Mouse (Mus musculus) MEL (cell line): ENCODE measurements at regions not wholly inside any gene's neighbourhood (a gene's known extent, or its start where the extent isn't known, plus 50 kb on each side); places are given as distances from the start of the nearest gene placed in this dataset.

Source experiments
- DNase-seq: peaks from one replicate; pipeline ENCODE4 v3.0.0; 2011; ENCODE audit warnings: low read depth, low spot score
- H3K27ac ChIP-seq: 2 replicates; pipeline ENCODE4 v1.5.1; 2012; ENCODE audit warnings: low read depth, mild to moderate bottlenecking, control low read depth, low read length, moderate library complexity; ENCODE audit not compliant: control insufficient read depth
- H3K27me3 ChIP-seq, 2 experiments: fragments of 150-350 bp in 1 of 2; sonication (generic) in 1 of 2; 2 replicates each; pipeline ENCODE4 v1.6.1; 2012; ENCODE audit warnings: low read length in 2 of 2, mild to moderate bottlenecking in 2 of 2, improper control_type of control experiment in 1 of 2, moderate library complexity in 1 of 2; ENCODE audit not compliant: insufficient read depth in 2 of 2, control insufficient read depth in 1 of 2
- H3K36me3 ChIP-seq, 2 experiments: 2 replicates each; pipeline ENCODE4 v1.6.1; 2012 to 2014; ENCODE audit warnings: low read length in 2 of 2, improper control_type of control experiment in 1 of 2, inconsistent platforms in 1 of 2, mild to moderate bottlenecking in 1 of 2; ENCODE audit not compliant: insufficient read depth in 2 of 2, control insufficient read depth in 1 of 2
- H3K4me1 ChIP-seq, 2 experiments: fragments of 150-350 bp in 1 of 2; sonication (generic) in 1 of 2; 2 replicates each; pipeline ENCODE4 v1.6.1; 2012; ENCODE audit warnings: low read length in 2 of 2, improper control_type of control experiment in 1 of 2, mild to moderate bottlenecking in 1 of 2; ENCODE audit not compliant: insufficient read depth in 2 of 2, control insufficient read depth in 1 of 2
- H3K4me3 ChIP-seq, 2 experiments: fragments of 150-350 bp in 1 of 2; sonication (generic) in 1 of 2; 2 replicates each; pipeline ENCODE4 v1.5.1; 2012; ENCODE audit warnings: low read depth in 2 of 2, low read length in 2 of 2, mild to moderate bottlenecking in 2 of 2, moderate library complexity in 2 of 2, control low read depth in 1 of 2, improper control_type of control experiment in 1 of 2; ENCODE audit not compliant: control insufficient read depth in 1 of 2, insufficient read depth in 1 of 2
- H3K79me2 ChIP-seq: 2 replicates; pipeline ENCODE4 v1.6.1; 2012; ENCODE audit warnings: mild to moderate bottlenecking, low read length, moderate library complexity; ENCODE audit not compliant: control insufficient read depth, poor library complexity, insufficient read depth
- H3K9ac ChIP-seq: 2 replicates; pipeline ENCODE4 v1.6.1; 2012; ENCODE audit warnings: low read depth, mild to moderate bottlenecking, control low read depth, low read length, moderate library complexity; ENCODE audit not compliant: control insufficient read depth, poor library complexity, severe bottlenecking
- H3K9me3 ChIP-seq: fragments of 150-350 bp; sonication (generic); replicated peaks from 2 replicates; pipeline ENCODE4 v1.6.1; 2012; ENCODE audit warnings: mild to moderate bottlenecking, low read length, improper control_type of control experiment, moderate library complexity; ENCODE audit not compliant: insufficient read depth
- CHD2 ChIP-seq: IDR thresholded peaks from 2 replicates; pipeline ENCODE4 v1.6.1; 2011; ENCODE audit warnings: low read length, improper control_type of control experiment
- CTCF ChIP-seq, 3 experiments: IDR thresholded peaks in 2 of 3; conservative IDR thresholded peaks in 1 of 3; 2 replicates each; pipeline ENCODE4 v1.5.1; 2011 to 2012; ENCODE audit warnings: low read length in 3 of 3, low read depth in 2 of 3, mild to moderate bottlenecking in 2 of 3, improper control_type of control experiment in 1 of 3, inconsistent platforms in 1 of 3, mixed read lengths in 1 of 3, moderate library complexity in 1 of 3; ENCODE audit not compliant: control insufficient read depth in 1 of 3, insufficient read depth in 1 of 3, poor library complexity in 1 of 3, severe bottlenecking in 1 of 3
- HCFC1 ChIP-seq: IDR thresholded peaks from 2 replicates; pipeline ENCODE4 v1.6.1; 2012; ENCODE audit warnings: low read depth, mild to moderate bottlenecking, inconsistent platforms, low read length, improper control_type of control experiment, moderate library complexity
- JUND ChIP-seq: IDR thresholded peaks from 2 replicates; pipeline ENCODE4 v1.6.1; 2011; ENCODE audit warnings: low read depth, mild to moderate bottlenecking, improper control_type of control experiment, low read length
- MAFK ChIP-seq: IDR thresholded peaks from 2 replicates; pipeline ENCODE4 v1.6.1; 2011; ENCODE audit warnings: low read depth, mild to moderate bottlenecking, low read length, improper control_type of control experiment, borderline replicate concordance
- MAZ ChIP-seq: IDR thresholded peaks from 2 replicates; pipeline ENCODE4 v1.6.1; 2012; ENCODE audit warnings: low read depth, mild to moderate bottlenecking, inconsistent platforms, low read length, improper control_type of control experiment
- MXI1 ChIP-seq: IDR thresholded peaks from 2 replicates; pipeline ENCODE4 v1.6.1; 2011; ENCODE audit warnings: mild to moderate bottlenecking, low read depth, low read length, improper control_type of control experiment
- NELFE ChIP-seq: IDR thresholded peaks from 2 replicates; pipeline ENCODE4 v1.6.1; 2011; ENCODE audit warnings: low read depth, low read length, improper control_type of control experiment
- POLR2AphosphoS2 ChIP-seq: IDR thresholded peaks from 2 replicates; pipeline ENCODE4 v1.6.1; 2011; ENCODE audit warnings: low read length, improper control_type of control experiment
- POLR2AphosphoS5 ChIP-seq: IDR thresholded peaks from 2 replicates; pipeline ENCODE4 v1.6.1; 2012; ENCODE audit warnings: low read depth, borderline replicate concordance, mild to moderate bottlenecking, inconsistent platforms, low read length, moderate library complexity, mixed read lengths
- RAD21 ChIP-seq: IDR thresholded peaks from 2 replicates; pipeline ENCODE4 v1.6.1; 2011; ENCODE audit warnings: mild to moderate bottlenecking, low read depth, low read length, improper control_type of control experiment
- RCOR1 ChIP-seq: IDR thresholded peaks from 2 replicates; pipeline ENCODE4 v1.6.1; 2012; ENCODE audit warnings: low read depth, mild to moderate bottlenecking, inconsistent platforms, low read length, improper control_type of control experiment
- SMC3 ChIP-seq: IDR thresholded peaks from 2 replicates; pipeline ENCODE4 v1.6.1; 2011; ENCODE audit warnings: low read depth, low read length, improper control_type of control experiment
- TBP ChIP-seq: IDR thresholded peaks from 2 replicates; pipeline ENCODE4 v1.8.0; 2011; ENCODE audit warnings: low read depth, low read length, improper control_type of control experiment
- UBTF ChIP-seq: IDR thresholded peaks from 2 replicates; pipeline ENCODE4 v1.6.1; 2012; ENCODE audit warnings: low read depth, mild to moderate bottlenecking, inconsistent platforms, low read length, improper control_type of control experiment, moderate library complexity, borderline replicate concordance; ENCODE audit not compliant: insufficient read depth
- USF2 ChIP-seq, 2 experiments: IDR thresholded peaks; 2 replicates each; pipeline ENCODE4 v1.6.1; 2011 to 2012; ENCODE audit warnings: improper control_type of control experiment in 2 of 2, low read length in 2 of 2, borderline replicate concordance in 1 of 2, inconsistent platforms in 1 of 2, low read depth in 1 of 2, mild to moderate bottlenecking in 1 of 2; ENCODE audit not compliant: insufficient read depth in 1 of 2
- ZC3H11A ChIP-seq: IDR thresholded peaks from 2 replicates; pipeline ENCODE4 v1.6.1; 2012; ENCODE audit warnings: low read depth, mild to moderate bottlenecking, inconsistent platforms, low read length, improper control_type of control experiment
- ZMIZ1 ChIP-seq: IDR thresholded peaks from 2 replicates; pipeline ENCODE4 v1.6.1; 2012; ENCODE audit warnings: low read depth, mild to moderate bottlenecking, inconsistent platforms, low read length, improper control_type of control experiment, moderate library complexity
- ZNF384 ChIP-seq: IDR thresholded peaks from 2 replicates; pipeline ENCODE4 v1.6.1; 2012; ENCODE audit warnings: low read depth, mild to moderate bottlenecking, inconsistent platforms, low read length, improper control_type of control experiment

DNA sequence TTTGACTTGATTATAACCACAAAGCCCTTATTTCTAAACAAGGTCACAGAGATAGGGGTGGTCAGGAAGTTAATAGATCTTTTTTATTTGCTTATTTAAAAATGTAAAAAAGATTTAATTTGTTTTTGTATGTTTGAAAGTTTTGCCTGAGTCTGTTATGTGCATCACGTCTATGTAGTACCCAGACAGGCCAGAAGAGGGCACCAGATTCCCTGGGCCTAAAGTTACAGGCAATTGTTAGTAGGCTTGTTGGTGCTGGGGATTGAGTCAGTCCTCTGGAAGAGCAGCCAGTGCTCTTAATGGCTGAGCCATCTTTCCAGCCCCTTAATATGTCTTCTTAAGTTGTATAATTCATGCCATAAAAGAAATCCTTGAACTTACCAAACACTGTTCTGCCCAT lies 211.5 kb upstream of the 1700012A03Rik start:
- Histone ChIP-seq H3K27me3 (no peaks in the 10 kb centered on the region), H3K4me1 (no peaks in the 10 kb centered on the region; a peak in 1 of 4 replicates), H3K4me3 (no peak overlapping the region), H3K9me3 (no peaks in the 10 kb centered on the region), H3K36me3 (no peaks in the 10 kb centered on the region; a peak in 1 of 4 replicates), H3K9ac (no peak overlapping the region), H3K27ac (no peak overlapping the region), H3K79me2 (no peaks in the 10 kb centered on the region)
- TF ChIP-seq SMC3, result peak; percentile 44
- TF ChIP-seq MAZ, result no peak
- TF ChIP-seq NELFE, result no peak
- no peak for TF ChIP-seq CHD2
- peak; percentile 57 to 77 (median 66) for TF ChIP-seq CTCF (IDR thresholded peaks at IDR 0.05 in 2 of 3, conservative IDR thresholded peaks at IDR 0.05 in 1 of 3; ENCODE audit: control insufficient read depth in 1 of 3, insufficient read depth in 1 of 3, low read depth in 2 of 3, low read length in 3 of 3, poor library complexity in 1 of 3, severe bottlenecking in 1 of 3)
- TF ChIP-seq RAD21, result peak; percentile 44
- peak; percentile 52 for DNase-seq

DNA sequence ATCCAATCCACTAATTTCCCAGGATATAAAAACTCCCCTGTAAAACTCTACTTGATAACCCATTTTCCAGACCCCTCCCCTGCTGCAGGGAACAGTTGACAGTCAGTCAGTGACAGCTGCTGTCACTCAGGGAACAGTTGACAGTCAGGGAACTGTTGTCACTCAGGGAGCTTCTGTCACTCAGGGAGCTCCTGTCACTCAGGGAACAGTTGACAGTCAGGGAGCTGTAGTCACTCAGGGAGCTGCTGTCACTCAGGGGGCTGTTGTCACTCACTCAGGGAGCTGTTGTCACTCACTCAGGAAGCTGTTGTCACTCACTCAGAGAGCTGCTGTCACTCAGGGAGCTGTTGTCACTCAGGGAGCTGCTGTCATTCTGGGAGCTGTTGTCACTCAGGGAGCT lies 214.3 kb upstream of the 1700012A03Rik start:
- TF ChIP-seq ZNF384, result no peak
- no peak for TF ChIP-seq POLR2AphosphoS5
- TF ChIP-seq MAFK, result no peak
- no peak for TF ChIP-seq UBTF
- no peak for TF ChIP-seq JUND
- TF ChIP-seq RAD21, result no peak
- no peak for TF ChIP-seq ZC3H11A
- no peak for TF ChIP-seq TBP
- TF ChIP-seq POLR2AphosphoS2, result no peak
- TF ChIP-seq ZMIZ1, result no peak
- no peak for TF ChIP-seq USF2 (IDR thresholded peaks at IDR 0.05; ENCODE audit: borderline replicate concordance in 1 of 2, insufficient read depth in 1 of 2, low read depth in 1 of 2, low read length in 2 of 2)
- no peak for TF ChIP-seq MXI1
- no peak for TF ChIP-seq HCFC1
- no peak for TF ChIP-seq CHD2
- TF ChIP-seq RCOR1, result no peak
- Histone ChIP-seq H3K9ac (no peak overlapping the region), H3K9me3 (no peaks in the 10 kb centered on the region), H3K27me3 (no peaks in the 10 kb centered on the region), H3K79me2 (no peaks in the 10 kb centered on the region), H3K4me1 (no peaks in the 10 kb centered on the region; a peak in 1 of 4 replicates), H3K27ac (no peak overlapping the region), H3K4me3 (no peak overlapping the region), H3K36me3 (no peaks in the 10 kb centered on the region; a peak in 1 of 4 replicates)
- DNase-seq, result no peak
